In genomic region chr6:86431531-86431930, GRCm38 (mm10) we compare ENCODE assay signal across 19 mouse cellular contexts. TPM values are rescaled to one million over a fixed set of nuclear protein-coding genes. Genes with fewer than 3 reads are reported as not detected.
"Had no signal": no experiment of that assay in that cellular context is flagged by ENCODE, and none has a peak within 500 bp of the region (broad histone marks: within the 10 kb centered on the region; RNA-seq: fewer than 3 reads in every experiment).

No protein-coding gene starts in this region.

- H3K4me1 ChIP-seq: neural tube, embryonic 13.5 days; neural tube, embryonic 15.5 days; stomach, embryonic 15.5 days had no signal

- H3K27me3 ChIP-seq: neural tube, embryonic 13.5 days; neural tube, embryonic 15.5 days; stomach, embryonic 15.5 days had no signal

- H3K4me3 ChIP-seq: neural tube, embryonic 13.5 days; neural tube, embryonic 15.5 days; stomach, embryonic 15.5 days had no signal

- H3K4me2 ChIP-seq: neural tube, embryonic 13.5 days; neural tube, embryonic 15.5 days; stomach, embryonic 15.5 days had no signal

- DNase-seq: retina, postnatal 1 day; right cerebral cortex, adult 18-20 months; right cerebral cortex, postnatal 14 days; right cerebral cortex, postnatal 25 days; right cerebral cortex, postnatal 4 days; spleen, adult 18-20 months; thymus, adult 18-20 months; thymus, adult 2 months; thymus, postnatal 14 days; thymus, postnatal 25 days; thymus, postnatal 36 days; thymus, postnatal 4 days had no signal

- H3K9me3 ChIP-seq: neural tube, embryonic 13.5 days; neural tube, embryonic 15.5 days; stomach, embryonic 15.5 days had no signal

- H3K27ac ChIP-seq: neural tube, embryonic 13.5 days; neural tube, embryonic 15.5 days; stomach, embryonic 15.5 days; stomach, postnatal 0 days had no signal

- H3K9ac ChIP-seq: neural tube, embryonic 13.5 days; neural tube, embryonic 15.5 days; stomach, embryonic 15.5 days had no signal

RNA-seq across cellular contexts. Expression of gene Gm44790, which starts 5.1 kb away (rescaled TPM):
- total RNA-seq: neutrophil, adult 5-6 weeks had no signal
- polyA plus RNA-seq: neural tube, embryonic 15.5 days; stomach, embryonic 14.5 days; stomach, embryonic 15.5 days; stomach, embryonic 16.5 days; stomach, postnatal 0 days had no signal
